21 mouse cellular contexts compared by ENCODE assay signal in the genomic region with DNA sequence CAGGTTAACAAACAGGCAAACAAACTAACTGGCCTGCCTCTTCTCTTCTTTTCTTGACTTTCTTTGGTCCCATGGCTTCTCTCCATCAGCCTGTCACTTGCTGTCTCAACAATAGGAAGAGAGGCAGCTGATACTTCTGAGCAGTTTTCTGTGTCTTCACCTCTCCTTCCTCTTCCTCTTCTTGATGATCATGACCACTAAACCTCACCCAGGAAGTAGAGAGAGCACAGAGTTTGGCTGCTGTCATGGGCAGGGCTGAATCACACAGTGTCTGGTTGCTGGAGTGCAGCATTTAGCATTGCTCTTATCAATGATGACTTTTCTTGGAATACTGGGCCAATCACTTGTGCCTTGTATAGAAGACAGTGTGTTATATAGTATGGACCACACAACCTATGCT. TPM values are rescaled to one million over a fixed set of nuclear protein-coding genes. Genes with fewer than 3 reads are reported as not detected.
A peak's percentile ranks its signal among the peaks of the same experiment; 100 is the strongest.
DNase-seq lines count a peak whose midpoint lies in the region; ATAC-seq and TF ChIP-seq lines count a peak whose summit lies in the region.
"Had no signal": no experiment of that assay in that cellular context is flagged by ENCODE, and none has a peak within 500 bp of the region (broad histone marks: within the 10 kb centered on the region; RNA-seq: fewer than 3 reads in every experiment).

No protein-coding gene starts in this region.

- TF ChIP-seq POLR2A in spleen, adult 2 months (IDR thresholded peaks at IDR 0.05; ENCODE audit: low read depth, low read length), result no peak

- H3K36me3 ChIP-seq in spleen, adult 2 months (ENCODE audit: control insufficient read depth, insufficient read depth, low read length), result no peaks in the 10 kb centered on the region
- no peaks in the 10 kb centered on the region for H3K36me3 ChIP-seq in splenic B cell, adult 2 months (ENCODE audit: control insufficient read depth, insufficient read depth, low read length, poor library complexity, severe bottlenecking)
- no peaks in the 10 kb centered on the region for H3K36me3 ChIP-seq in intestine, postnatal 0 days (ENCODE audit: control insufficient read depth, insufficient read depth)
- H3K36me3 ChIP-seq: embryonic facial prominence, embryonic 15.5 days; heart, embryonic 12.5 days; neural tube, embryonic 15.5 days had no signal

- H3K27ac ChIP-seq in spleen, adult 2 months (ENCODE audit: insufficient read depth, low read length), result 0 out of 2 replicates have a peak overlapping the region, but pooled peaks have one; percentile 27
- no peak overlapping the region for H3K27ac ChIP-seq in intestine, postnatal 0 days (ENCODE audit: low read depth, low read length)
- H3K27ac ChIP-seq: embryonic facial prominence, embryonic 15.5 days; neural tube, embryonic 15.5 days; stomach, postnatal 0 days had no signal

- H3K4me3 ChIP-seq in spleen, adult 2 months (ENCODE audit: extremely low read depth, insufficient read depth, insufficient read length), result no peak overlapping the region
- H3K4me3 ChIP-seq in intestine, postnatal 0 days (ENCODE audit: low read depth, low read length), result no peak overlapping the region
- H3K4me3 ChIP-seq: embryonic facial prominence, embryonic 15.5 days; heart, embryonic 12.5 days; neural tube, embryonic 15.5 days had no signal

- peak in 1 of 2 experiments; percentile 32 for DNase-seq in spleen, adult 2 months (ENCODE audit: low read depth in 1 of 2, low spot score in 2 of 2)
- no peak for DNase-seq in spleen, postnatal 14 days (ENCODE audit: low spot score in 2 of 2)
- peak; percentile 11 for DNase-seq in T-cell, adult 2 months (ENCODE audit: low spot score)
- DNase-seq in splenic B cell, adult 2 months (ENCODE audit: low read depth, low spot score), result peak; percentile 62
- DNase-seq in embryo, embryonic 10.5 days (ENCODE audit: low spot score), result no peak
- no peak for DNase-seq in layer of hippocampus, adult 8-10 months (ENCODE audit: low spot score in 2 of 2)
- DNase-seq: adrenal gland, postnatal 25 days; cerebellum, adult 9-10 months; gastrocnemius, postnatal 25 days; kidney, adult 9 months; kidney, postnatal 4 days; layer of hippocampus, postnatal 36 days; left cerebral cortex, postnatal 4 days; lung, embryonic 14.5 days had no signal

- no peak for TF ChIP-seq CTCF in spleen, adult 2 months (IDR thresholded peaks at IDR 0.05; ENCODE audit: extremely low read depth, insufficient read depth, insufficient read length, insufficient replicate concordance)
- no peak for TF ChIP-seq CTCF in intestine, postnatal 0 days (IDR thresholded peaks at IDR 0.05; ENCODE audit: low read depth)

- no peak overlapping the region for H3K4me2 ChIP-seq in intestine, postnatal 0 days (replicated peaks; ENCODE audit: low read depth)
- H3K4me2 ChIP-seq: embryonic facial prominence, embryonic 15.5 days; heart, embryonic 12.5 days; lung, embryonic 14.5 days; neural tube, embryonic 15.5 days had no signal

- no peaks in the 10 kb centered on the region for H3K9me3 ChIP-seq in intestine, postnatal 0 days (ENCODE audit: control insufficient read depth)
- H3K9me3 ChIP-seq: embryonic facial prominence, embryonic 15.5 days; heart, embryonic 12.5 days; neural tube, embryonic 15.5 days had no signal

- peak; percentile 51 for ATAC-seq in inflammation-experienced regulatory T-cells, adult 6 months
- no peak for ATAC-seq in intestine, postnatal 0 days
- ATAC-seq: hindbrain, embryonic 16.5 days had no signal

- H3K9ac ChIP-seq in intestine, postnatal 0 days (ENCODE audit: low read depth, low read length), result no peak overlapping the region
- H3K9ac ChIP-seq: embryonic facial prominence, embryonic 15.5 days; heart, embryonic 12.5 days; lung, embryonic 14.5 days; neural tube, embryonic 15.5 days had no signal

- peaks cover 4% of the 10 kb centered on the region for H3K4me1 ChIP-seq in spleen, adult 2 months (ENCODE audit: control insufficient read depth, insufficient read depth, insufficient read length)
- H3K4me1 ChIP-seq in intestine, postnatal 0 days (replicated peaks; ENCODE audit: control insufficient read depth, insufficient read depth, low read length), result no peaks in the 10 kb centered on the region
- H3K4me1 ChIP-seq: embryonic facial prominence, embryonic 15.5 days; heart, embryonic 12.5 days; neural tube, embryonic 15.5 days had no signal

- no peaks in the 10 kb centered on the region for H3K27me3 ChIP-seq in spleen, adult 2 months (ENCODE audit: control insufficient read depth, insufficient read depth, low read length)
- H3K27me3 ChIP-seq in splenic B cell, adult 2 months (ENCODE audit: control insufficient read depth, insufficient read depth, low read length, poor library complexity, severe bottlenecking), result no peaks in the 10 kb centered on the region
- no peaks in the 10 kb centered on the region for H3K27me3 ChIP-seq in intestine, postnatal 0 days (replicated peaks; ENCODE audit: control insufficient read depth, insufficient read depth, low read length)
- H3K27me3 ChIP-seq: embryonic facial prominence, embryonic 15.5 days; heart, embryonic 12.5 days; neural tube, embryonic 15.5 days had no signal

RNA-seq across cellular contexts. Expression of gene Alcam, which starts 14.6 kb away (rescaled TPM):
- polyA plus RNA-seq in spleen, adult 2 months (2012; rRNA removed), result 2.8 and 4.2 TPM in 2 replicates
- 10 to 100 TPM in 1 of 3 experiments, 1 to 10 TPM in 2; 5.1 to 10.4 (median 7.9) TPM for polyA plus RNA-seq in inflammation-experienced regulatory T-cells, adult 6 months (2017; shearing (Covaris generic))
- 10.3 and 11.0 TPM in 2 replicates for polyA plus RNA-seq in intestine, postnatal 0 days (2015; fragmentation: Nextera tagmentation; extraction: Ambion mirVana)
- total RNA-seq in layer of hippocampus, adult 8-10 months (2022), result 100 to 1,000 TPM; 113 to 136 (median 125) TPM

Comparison
In these comparisons a context has a peak if more than half of its experiments do, and no peak if none do; other contexts are left out.
1. DNase-seq: peak in T-cell, adult 2 months (single experiment) and splenic B cell, adult 2 months (single experiment); none in spleen, postnatal 14 days (0 of 2), embryo, embryonic 10.5 days (single experiment) and layer of hippocampus, adult 8-10 months (0 of 2).